Mouse (Mus musculus) mesoderm, embryonic 11.5 days (tissue): ENCODE results near the gene Atrnl1.

Experiments
- DNase-seq: peaks from one replicate; pipeline ENCODE4 v3.0.0-alpha.2; 2012; ENCODE audit warnings: low read depth, low spot score

Gene Atrnl1

GRCm38 (mm10) chr19:58068114-58068513 lies 457.3 kb downstream of the Atrnl1 start:
- DNase-seq, result no peak

- no peak for DNase-seq
Observed at GRCm38 (mm10) chr19:58068958-58069357, 458.1 kb downstream of the Atrnl1 start.

GRCm38 (mm10) chr19:58072404-58072803 lies 461.6 kb downstream of the Atrnl1 start:
- DNase-seq, result no peak

GRCm38 (mm10) chr19:58072846-58073245 lies 462.0 kb downstream of the Atrnl1 start:
- DNase-seq, result no peak

- no peak for DNase-seq
Observed at GRCm38 (mm10) chr19:58075252-58075651, 464.4 kb downstream of the Atrnl1 start.

- no peak for DNase-seq
Observed at GRCm38 (mm10) chr19:58076961-58077371, 466.1 kb downstream of the Atrnl1 start.

- no peak for DNase-seq
Observed at GRCm38 (mm10) chr19:58077529-58078070, 466.8 kb downstream of the Atrnl1 start.

GRCm38 (mm10) chr19:58080168-58080567 lies 469.3 kb downstream of the Atrnl1 start:
- DNase-seq, result no peak

- no peak for DNase-seq
Observed at GRCm38 (mm10) chr19:58082751-58083150, 471.9 kb downstream of the Atrnl1 start.

GRCm38 (mm10) chr19:58084826-58085225 lies 474.0 kb downstream of the Atrnl1 start:
- DNase-seq, result no peak

- no peak for DNase-seq
Observed at GRCm38 (mm10) chr19:58086734-58087133, 475.9 kb downstream of the Atrnl1 start.

- DNase-seq, result no peak
Observed at GRCm38 (mm10) chr19:58087901-58088300, 477.1 kb downstream of the Atrnl1 start.

GRCm38 (mm10) chr19:58088433-58088832 lies 477.6 kb downstream of the Atrnl1 start:
- peak; percentile 30 for DNase-seq

GRCm38 (mm10) chr19:58091911-58092310 lies 481.1 kb downstream of the Atrnl1 start:
- no peak for DNase-seq

- no peak for DNase-seq
Observed at GRCm38 (mm10) chr19:58094781-58095543, 484.1 kb downstream of the Atrnl1 start.

GRCm38 (mm10) chr19:58095776-58096175 lies 484.9 kb downstream of the Atrnl1 start:
- DNase-seq, result no peak

- DNase-seq, result no peak
Observed at GRCm38 (mm10) chr19:58097195-58097594, 486.4 kb downstream of the Atrnl1 start.

GRCm38 (mm10) chr19:58099539-58099938 lies 488.7 kb downstream of the Atrnl1 start:
- no peak for DNase-seq

- DNase-seq, result no peak
Observed at GRCm38 (mm10) chr19:58100381-58100780, 489.5 kb downstream of the Atrnl1 start.

- DNase-seq, result no peak
Observed at GRCm38 (mm10) chr19:58104544-58104943, 493.7 kb downstream of the Atrnl1 start.

- DNase-seq, result no peak
Observed at GRCm38 (mm10) chr19:58107632-58108031, 496.8 kb downstream of the Atrnl1 start.

GRCm38 (mm10) chr19:58110491-58110890 lies 499.7 kb downstream of the Atrnl1 start:
- no peak for DNase-seq

- DNase-seq, result no peak
Observed at GRCm38 (mm10) chr19:58111291-58111690, 500.5 kb downstream of the Atrnl1 start.
